Mouse (Mus musculus): Measurements from ENCODE around the gene Ptgfrn. TPM values are rescaled to one million over a fixed set of nuclear protein-coding genes. Genes with fewer than 3 reads are reported as not detected.

Ptgfrn gene
- total and polyA plus RNA-seq, 2 experiments from 2014 or later = 5.2 to 61.5 TPM

DNA sequence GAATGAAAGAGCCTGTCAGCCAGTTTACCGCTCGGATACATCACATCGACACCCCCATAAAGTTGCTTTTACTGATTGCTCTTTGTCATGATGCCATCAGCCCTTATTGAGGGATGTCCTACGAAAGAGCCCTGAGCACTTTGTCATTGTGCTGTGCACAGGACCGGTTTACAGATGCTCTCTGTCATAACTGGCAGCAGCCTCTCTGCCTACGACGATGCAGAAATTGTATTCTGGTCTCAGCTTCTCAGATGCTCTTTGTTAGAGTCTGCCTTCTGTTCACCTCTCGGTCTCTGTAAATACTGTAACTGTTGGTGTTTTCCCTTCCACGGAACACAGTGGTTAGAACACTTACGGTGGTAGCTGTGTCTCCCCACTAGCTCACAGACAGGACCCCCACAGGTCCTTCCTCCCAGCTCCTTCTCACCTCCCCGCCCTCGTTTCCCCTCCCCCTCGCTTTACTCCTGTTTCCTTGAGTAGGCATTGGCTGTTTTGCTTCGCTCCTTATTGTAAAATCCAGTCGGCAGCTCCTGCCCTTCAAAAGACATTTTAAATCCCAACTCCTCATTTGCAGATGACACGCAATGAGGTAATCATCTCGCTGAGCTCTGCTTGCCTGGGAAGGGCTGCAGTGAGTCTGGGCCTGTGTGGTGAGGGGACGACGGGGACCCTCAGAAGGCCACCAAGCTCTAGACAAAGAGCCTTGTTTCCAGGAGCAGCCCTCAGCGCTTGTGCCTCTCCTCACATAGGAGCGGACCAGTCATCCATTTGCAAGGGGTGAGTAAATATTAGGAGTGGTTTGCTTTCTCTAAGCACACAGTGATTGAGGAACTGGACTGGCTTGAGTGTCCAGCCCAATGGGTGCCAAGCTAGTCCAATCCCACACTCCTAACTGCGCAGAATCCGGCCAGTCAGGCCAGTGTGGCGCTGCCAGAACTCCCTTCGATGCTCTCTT, 6.6 kb upstream of the Ptgfrn start:
- Histone ChIP-seq H3K36me3 (replicated peaks; ENCODE audit: control insufficient read depth, insufficient read depth, low read length) (no peaks in the 10 kb centered on the region), H3K27ac (ENCODE audit: low read depth) (no peak overlapping the region), H3K4me2 (ENCODE audit: low read depth, low read length) (no peak overlapping the region), H3K4me3 (ENCODE audit: low read depth, low read length) (no peak overlapping the region), H3K27me3 (ENCODE audit: control insufficient read depth, insufficient read depth, low read length) (no peaks in the 10 kb centered on the region), H3K9ac (replicated peaks; ENCODE audit: low read depth, low read length) (no peak overlapping the region), H3K4me1 (ENCODE audit: control insufficient read depth, insufficient read depth) (no peaks in the 10 kb centered on the region), H3K9me3 (replicated peaks; ENCODE audit: control insufficient read depth, low read length) (no peaks in the 10 kb centered on the region)
- DNase-seq (ENCODE audit: low spot score) = no peak
- TF ChIP-seq EP300 (IDR thresholded peaks at IDR 0.05; ENCODE audit: low read depth) (no peak), CTCF (IDR thresholded peaks at IDR 0.05; ENCODE audit: low read depth) (no peak)
- ATAC-seq (ENCODE audit: insufficient read depth, low read depth) = no peak
- 56% methylated on average over 25 of the region's 25 CpGs for WGBS

- Histone ChIP-seq H3K27me3 (ENCODE audit: control insufficient read depth, insufficient read depth, low read length) (no peaks in the 10 kb centered on the region), H3K4me1 (ENCODE audit: control insufficient read depth, insufficient read depth) (peaks cover 17% of the 10 kb centered on the region), H3K9ac (replicated peaks; ENCODE audit: low read depth, low read length) (no peak overlapping the region), H3K36me3 (replicated peaks; ENCODE audit: control insufficient read depth, insufficient read depth, low read length) (no peaks in the 10 kb centered on the region), H3K4me3 (ENCODE audit: low read depth, low read length) (no peak overlapping the region), H3K9me3 (replicated peaks; ENCODE audit: control insufficient read depth, low read length) (no peaks in the 10 kb centered on the region), H3K4me2 (ENCODE audit: low read depth, low read length) (no peak overlapping the region), H3K27ac (ENCODE audit: low read depth) (no peak overlapping the region)
- TF ChIP-seq CTCF (IDR thresholded peaks at IDR 0.05; ENCODE audit: low read depth) (no peak), EP300 (IDR thresholded peaks at IDR 0.05; ENCODE audit: low read depth) (no peak)
- ATAC-seq (ENCODE audit: insufficient read depth, low read depth) (no peak), DNase-seq (ENCODE audit: low spot score) (no peak)
- 80% methylated on average over 5 of the region's 5 CpGs for WGBS
Measured at GRCm38 (mm10) chr3:101112518-101112894, 2.4 kb upstream of the Ptgfrn start.

DNA sequence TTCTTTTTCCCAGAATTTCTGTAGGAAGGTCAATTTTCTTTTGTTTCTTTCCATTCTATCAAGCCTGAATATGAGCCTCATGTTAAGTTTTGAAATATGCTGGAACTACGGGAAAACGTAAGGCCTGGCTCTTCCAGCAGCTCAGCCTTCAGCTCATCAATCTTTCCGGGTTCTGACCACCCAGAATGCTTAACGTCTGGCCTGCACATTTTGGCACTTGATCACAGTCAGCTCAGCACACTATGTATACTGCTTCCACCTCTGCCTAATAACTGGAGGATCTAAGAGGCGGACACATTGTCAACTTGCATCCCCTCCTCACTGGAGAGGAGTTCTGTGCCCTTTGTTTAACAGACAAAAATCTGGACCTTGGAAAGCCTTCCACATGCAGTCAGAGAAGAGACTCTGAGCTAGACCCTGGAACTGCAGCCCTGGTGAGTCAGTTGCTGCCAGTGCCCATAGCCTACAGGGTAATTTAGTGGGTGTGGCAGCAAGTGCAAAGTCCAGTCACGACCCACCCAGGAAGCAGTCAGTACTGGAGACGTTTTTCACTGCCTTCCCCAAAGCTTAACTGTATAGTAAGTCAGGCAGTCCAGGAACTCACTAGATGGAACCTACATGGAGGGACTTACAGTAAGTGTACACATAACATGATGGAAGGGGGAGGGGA, 1.9 kb upstream of the Ptgfrn start:
- no peak overlapping the region for H3K4me3 ChIP-seq (ENCODE audit: low read depth, low read length)
- no peaks in the 10 kb centered on the region for H3K9me3 ChIP-seq (replicated peaks; ENCODE audit: control insufficient read depth, low read length)
- H3K9ac ChIP-seq (replicated peaks; ENCODE audit: low read depth, low read length) = no peak overlapping the region
- ATAC-seq (ENCODE audit: insufficient read depth, low read depth) (no peak), DNase-seq (ENCODE audit: low spot score) (no peak)
- H3K4me2 ChIP-seq (ENCODE audit: low read depth, low read length) = no peak overlapping the region
- TF ChIP-seq CTCF (IDR thresholded peaks at IDR 0.05; ENCODE audit: low read depth) (no peak), EP300 (IDR thresholded peaks at IDR 0.05; ENCODE audit: low read depth) (no peak)
- H3K27ac ChIP-seq (ENCODE audit: low read depth) = no peak overlapping the region
- H3K36me3 ChIP-seq (replicated peaks; ENCODE audit: control insufficient read depth, insufficient read depth, low read length) = no peaks in the 10 kb centered on the region
- WGBS = 54% methylated on average over 7 of the region's 7 CpGs
- H3K27me3 ChIP-seq (ENCODE audit: control insufficient read depth, insufficient read depth, low read length) = no peaks in the 10 kb centered on the region
- H3K4me1 ChIP-seq (ENCODE audit: control insufficient read depth, insufficient read depth) = peaks cover 17% of the 10 kb centered on the region

- Histone ChIP-seq H3K27me3 (ENCODE audit: control insufficient read depth, insufficient read depth, low read length) (no peaks in the 10 kb centered on the region), H3K4me1 (ENCODE audit: control insufficient read depth, insufficient read depth) (peaks cover 17% of the 10 kb centered on the region), H3K27ac (ENCODE audit: low read depth) (0 out of 2 replicates have a peak overlapping the region, but pooled peaks have one; percentile 0), H3K36me3 (replicated peaks; ENCODE audit: control insufficient read depth, insufficient read depth, low read length) (no peaks in the 10 kb centered on the region), H3K4me3 (ENCODE audit: low read depth, low read length) (no peak overlapping the region), H3K9me3 (replicated peaks; ENCODE audit: control insufficient read depth, low read length) (no peaks in the 10 kb centered on the region), H3K9ac (replicated peaks; ENCODE audit: low read depth, low read length) (no peak overlapping the region), H3K4me2 (ENCODE audit: low read depth, low read length) (no peak overlapping the region)
- DNase-seq (ENCODE audit: low spot score) (no peak), ATAC-seq (ENCODE audit: insufficient read depth, low read depth) (no peak)
- TF ChIP-seq EP300 (IDR thresholded peaks at IDR 0.05; ENCODE audit: low read depth) (no peak), CTCF (IDR thresholded peaks at IDR 0.05; ENCODE audit: low read depth) (no peak)
- WGBS = 75% methylated on average over 10 of the region's 10 CpGs
Measured at GRCm38 (mm10) chr3:101111321-101111720, 1.2 kb upstream of the Ptgfrn start.

- TF ChIP-seq CTCF (IDR thresholded peaks at IDR 0.05; ENCODE audit: low read depth) (no peak), EP300 (IDR thresholded peaks at IDR 0.05; ENCODE audit: low read depth) (no peak)
- peak overlapping the region; percentile 91; the same call in 1 of the 2 replicates for H3K9ac ChIP-seq (replicated peaks; ENCODE audit: low read depth, low read length)
- ATAC-seq (ENCODE audit: insufficient read depth, low read depth) (no peak), DNase-seq (ENCODE audit: low spot score) (no peak)
- H3K4me3 ChIP-seq (ENCODE audit: low read depth, low read length) = peak overlapping the region; percentile 95
- no peaks in the 10 kb centered on the region for H3K9me3 ChIP-seq (replicated peaks; ENCODE audit: control insufficient read depth, low read length)
- no peaks in the 10 kb centered on the region for H3K27me3 ChIP-seq (ENCODE audit: control insufficient read depth, insufficient read depth, low read length)
- peak overlapping the region; percentile 99 for H3K4me2 ChIP-seq (ENCODE audit: low read depth, low read length)
- peaks cover 19% of the 10 kb centered on the region for H3K4me1 ChIP-seq (ENCODE audit: control insufficient read depth, insufficient read depth)
- H3K27ac ChIP-seq (ENCODE audit: low read depth) = peak overlapping the region; percentile 94
- no peaks in the 10 kb centered on the region for H3K36me3 ChIP-seq (replicated peaks; ENCODE audit: control insufficient read depth, insufficient read depth, low read length)
Measured at GRCm38 (mm10) chr3:101110838-101111103, 693 bp upstream of the Ptgfrn start.

All from heart, postnatal 0 days (tissue).